Mouse (Mus musculus) T-helper 1 cell (primary cell): ENCODE measurements around the gene Golim4.

ENCODE experiments used
- in situ Hi-C: fragments of 300-600 bp; cut with MboI, MseI; formaldehyde crosslinking; loops from one replicate; pipeline ENCODE4 v1.15.1; 2025; ENCODE audit warnings: high pct_unique_total_duplicates

Gene Golim4

DNA sequence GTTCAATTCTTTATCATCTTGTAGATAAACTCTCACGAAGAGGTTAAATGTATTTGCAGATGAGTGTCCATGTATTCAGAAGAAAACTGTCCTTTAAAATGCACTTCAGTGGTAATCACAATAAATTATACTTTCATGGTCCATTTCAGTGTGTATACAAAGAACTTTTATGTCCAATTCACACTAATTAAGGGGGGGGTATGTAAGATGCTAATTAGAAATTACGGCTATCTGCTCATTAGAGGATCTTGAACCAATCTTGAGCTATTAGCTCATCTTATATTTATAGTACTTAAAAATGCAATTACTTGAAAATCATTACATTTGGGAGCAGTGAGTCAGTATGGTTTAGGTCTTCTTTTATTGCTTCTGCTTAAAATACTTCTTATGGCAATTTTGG, 31.6 kb downstream of the Golim4 start:
- in situ Hi-C loops, result no loop called here

DNA sequence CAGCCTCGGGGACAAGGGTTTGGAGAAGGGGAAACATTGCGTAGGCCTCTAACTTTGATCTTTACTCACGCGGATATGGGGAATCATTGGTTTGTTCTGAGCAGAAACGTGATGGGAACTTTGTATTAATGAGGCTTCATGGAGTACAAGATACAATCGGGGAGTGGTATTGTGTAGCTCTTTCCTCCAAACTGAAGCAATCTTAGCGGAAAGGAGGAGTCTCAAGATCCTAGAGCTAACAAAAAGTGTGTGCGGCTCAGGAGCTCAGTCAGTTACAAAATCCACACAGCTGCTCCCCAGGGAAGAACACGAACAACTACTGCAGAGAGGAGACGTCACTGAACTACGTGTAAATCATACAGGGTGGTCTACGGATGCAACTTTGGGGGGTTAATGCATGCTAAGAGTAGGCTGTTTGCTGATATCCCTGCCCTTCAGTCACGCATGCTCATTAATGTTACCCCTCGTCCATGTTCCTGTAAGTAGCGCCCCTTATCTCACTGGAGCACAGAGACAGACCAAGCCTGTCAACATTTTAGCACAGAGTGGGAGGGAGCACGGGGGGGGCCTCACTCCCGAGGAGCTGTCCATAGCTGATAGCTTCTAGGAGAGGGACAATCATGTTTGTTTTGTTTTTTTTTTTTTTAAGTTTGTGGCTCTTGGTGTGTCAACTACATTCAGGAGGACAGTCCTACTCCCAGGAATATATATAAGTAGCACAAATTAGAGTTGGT, 38.8 kb downstream of the Golim4 start:
- in situ Hi-C loops, result no loop called here

DNA sequence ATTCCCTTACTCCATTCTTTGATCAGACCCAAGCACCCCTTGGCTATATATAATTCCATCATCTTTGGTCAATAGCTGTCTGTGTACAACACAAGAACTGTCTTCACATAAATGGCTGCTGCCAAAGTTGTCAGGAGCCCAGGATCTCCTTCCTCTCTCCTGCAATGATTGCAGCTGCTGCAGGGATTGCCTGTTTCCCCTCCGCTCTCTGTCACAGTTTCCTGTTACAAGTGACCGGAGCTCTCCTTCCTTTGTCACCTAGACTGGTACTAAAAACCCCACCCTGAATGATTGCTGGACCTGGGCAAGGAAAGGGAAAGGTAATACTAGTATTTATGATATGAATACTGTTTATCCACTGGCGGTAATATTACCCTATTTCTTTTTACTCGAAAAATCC, 44.0 kb downstream of the Golim4 start:
- in situ Hi-C loops, result no loop called here

DNA sequence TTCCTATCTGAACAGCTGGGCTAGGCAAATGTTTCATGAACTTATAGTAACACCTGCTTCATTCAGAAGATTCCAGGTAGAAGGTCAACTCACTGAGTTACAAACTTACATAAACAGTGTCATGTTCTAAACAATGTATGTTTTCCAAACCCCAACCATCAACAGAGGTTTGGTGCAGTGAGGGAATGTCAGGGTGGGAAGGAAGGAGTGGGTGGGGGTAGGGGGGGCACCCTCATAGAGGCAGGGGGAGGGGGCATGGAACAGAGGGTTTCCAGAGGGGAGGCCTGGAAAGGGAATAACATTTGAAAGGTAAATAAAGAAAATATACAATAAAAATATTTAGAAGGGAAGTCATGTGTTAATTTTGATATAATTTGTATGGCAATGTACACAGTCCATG, 46.0 kb downstream of the Golim4 start:
- in situ Hi-C loops, result no loop called here

DNA sequence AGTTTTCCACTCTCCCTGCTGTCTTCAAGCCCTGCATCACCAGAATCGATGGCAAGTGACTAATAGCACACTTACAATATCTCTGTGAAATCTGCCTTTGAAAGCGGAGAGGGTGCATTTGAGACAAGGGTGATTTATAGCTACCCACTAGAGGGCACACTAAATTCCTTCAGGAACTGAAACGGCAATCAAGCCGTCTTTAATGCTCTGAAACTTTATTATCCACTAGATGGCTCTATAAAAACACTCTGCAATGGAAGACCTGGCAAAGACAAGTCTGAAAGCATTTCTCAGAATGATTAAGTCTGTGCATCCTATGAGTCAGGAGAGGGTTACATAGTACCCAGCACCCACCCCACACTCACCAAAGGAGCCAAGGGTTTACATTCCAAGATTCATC, 46.5 kb downstream of the Golim4 start:
- in situ Hi-C loops, result no loop called here

DNA sequence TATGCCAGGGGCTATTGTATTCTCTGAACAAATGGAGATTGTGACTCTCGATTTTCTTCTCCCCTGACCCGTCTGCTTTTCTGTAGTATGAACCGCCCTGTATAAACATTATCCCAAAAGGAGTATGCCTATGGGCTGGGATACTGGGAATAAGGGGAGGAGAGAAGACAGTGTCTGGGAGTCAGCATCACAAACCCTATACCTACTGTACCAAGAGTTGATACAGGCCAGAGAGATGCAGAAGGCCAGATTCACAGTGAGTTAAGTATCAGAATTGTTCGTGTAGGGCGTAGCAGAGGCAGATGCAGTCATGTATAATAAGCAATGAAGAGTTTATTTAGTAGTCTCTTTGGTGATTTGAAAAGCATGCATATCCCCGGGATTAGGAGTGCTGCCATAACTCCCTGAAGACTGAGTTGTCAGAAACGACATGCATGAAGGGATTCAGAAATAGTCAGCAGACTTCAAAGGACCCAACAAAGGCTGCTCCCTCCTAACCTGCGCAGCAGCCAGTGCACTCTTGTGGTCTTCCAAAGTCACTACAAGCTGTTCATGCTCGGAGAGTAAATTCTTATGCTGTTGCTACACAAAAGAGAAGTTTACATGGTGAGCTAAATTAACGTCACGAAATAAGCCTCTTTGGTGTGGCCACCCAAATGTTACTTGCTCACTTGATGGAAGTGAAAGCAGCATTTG, 54.7 kb downstream of the Golim4 start:
- in situ Hi-C loops, result loop anchor here (5.0 kb wide), 1 partner anchor 105 kb away; no protein-coding TSS in a partner anchor

DNA sequence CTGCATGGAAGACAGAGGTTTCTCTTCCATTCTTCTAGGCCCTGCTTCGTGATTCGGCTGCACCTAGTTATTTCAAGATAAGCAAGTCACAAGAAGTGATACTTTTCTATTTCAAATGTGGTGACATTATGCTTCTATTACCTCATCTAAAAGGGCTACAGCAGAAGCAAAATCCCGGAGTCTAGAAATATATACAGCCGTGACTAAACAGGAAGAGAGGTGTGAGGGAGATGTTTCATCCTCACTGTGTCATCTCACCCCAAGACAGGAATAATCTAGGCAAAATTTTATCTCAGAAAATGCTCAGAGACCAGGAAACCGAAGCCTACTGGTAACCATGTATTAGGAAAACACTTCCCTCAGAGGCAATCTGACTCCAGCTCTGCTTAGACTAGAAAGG, 61.7 kb downstream of the Golim4 start:
- in situ Hi-C loops, result no loop called here

DNA sequence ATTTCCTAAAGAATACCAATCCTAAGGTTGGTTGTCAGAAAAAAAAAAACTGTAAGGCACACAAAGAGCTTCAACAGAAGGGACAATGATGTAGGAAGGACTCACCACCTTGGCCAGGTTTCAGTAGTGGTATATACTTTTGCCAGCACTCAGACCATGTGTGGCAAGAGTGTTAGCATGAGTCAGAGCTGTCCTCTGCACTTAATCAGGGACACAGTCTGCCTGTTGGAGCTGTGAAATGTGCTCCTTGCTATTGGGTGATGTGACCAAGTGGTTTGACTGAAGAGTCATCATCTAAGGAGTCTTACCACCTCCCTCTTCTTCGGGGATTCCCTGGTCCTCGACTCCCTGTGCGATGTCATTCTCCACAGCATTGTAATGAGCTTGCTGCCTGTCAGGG, 65.2 kb downstream of the Golim4 start:
- in situ Hi-C loops, result no loop called here

DNA sequence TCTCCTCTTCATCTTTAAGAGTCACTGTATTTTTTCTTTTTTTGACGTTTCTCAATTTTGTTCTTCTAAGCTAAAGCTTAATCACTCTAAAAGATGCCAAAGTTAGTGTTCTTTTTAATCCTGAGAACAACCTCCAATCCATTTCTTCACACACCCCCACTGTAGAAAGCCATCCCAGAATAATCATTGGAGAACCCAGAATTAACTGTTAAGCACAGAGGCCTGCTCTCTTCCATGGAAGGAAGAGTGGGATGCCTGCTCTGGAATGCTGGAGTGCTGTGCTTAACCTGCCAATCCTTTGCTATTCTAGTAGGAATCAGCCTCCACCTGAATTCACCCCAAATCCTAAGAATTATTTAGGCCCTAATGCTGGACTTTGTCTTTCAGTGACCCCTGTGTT, 67.4 kb downstream of the Golim4 start:
- in situ Hi-C loops, result no loop called here

DNA sequence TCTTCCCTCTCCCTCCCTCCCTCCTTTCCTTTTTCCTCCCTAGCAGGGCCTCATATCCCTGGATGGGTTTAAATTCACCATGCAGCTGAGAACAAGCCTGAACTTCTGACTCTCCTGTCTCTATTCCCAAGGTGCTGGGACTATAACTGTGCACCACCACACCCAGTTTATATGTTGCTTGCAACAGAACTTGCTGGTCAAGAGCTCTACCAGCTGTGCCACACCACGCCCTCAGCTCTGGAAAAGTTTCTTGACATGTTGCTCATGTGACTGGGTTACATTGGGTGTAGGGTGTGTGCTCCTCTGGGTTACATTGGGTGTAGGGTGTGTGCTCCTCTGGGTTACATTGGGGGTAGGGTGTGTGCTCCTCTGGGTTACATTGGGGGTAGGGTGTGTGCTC, 75.2 kb downstream of the Golim4 start:
- in situ Hi-C loops, result no loop called here

DNA sequence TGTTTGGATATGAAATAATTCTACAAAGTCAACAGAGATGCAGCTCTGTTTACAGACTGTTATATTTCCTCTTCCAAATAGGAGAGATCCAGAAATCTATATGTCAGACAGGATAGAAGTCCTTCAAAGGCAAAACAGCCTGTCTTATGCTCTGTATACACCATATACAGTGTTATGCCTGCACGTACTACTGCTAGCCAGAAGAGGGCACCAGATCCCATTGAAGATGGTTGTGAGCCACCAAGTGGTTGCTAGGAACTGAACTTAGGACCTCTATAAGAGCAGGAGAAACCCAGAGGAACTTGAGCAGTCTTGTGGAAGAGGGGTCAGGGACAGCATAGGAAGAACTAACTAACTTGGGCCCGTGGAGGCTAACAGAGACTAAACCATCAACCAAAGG, 77.5 kb downstream of the Golim4 start:
- in situ Hi-C loops, result no loop called here

DNA sequence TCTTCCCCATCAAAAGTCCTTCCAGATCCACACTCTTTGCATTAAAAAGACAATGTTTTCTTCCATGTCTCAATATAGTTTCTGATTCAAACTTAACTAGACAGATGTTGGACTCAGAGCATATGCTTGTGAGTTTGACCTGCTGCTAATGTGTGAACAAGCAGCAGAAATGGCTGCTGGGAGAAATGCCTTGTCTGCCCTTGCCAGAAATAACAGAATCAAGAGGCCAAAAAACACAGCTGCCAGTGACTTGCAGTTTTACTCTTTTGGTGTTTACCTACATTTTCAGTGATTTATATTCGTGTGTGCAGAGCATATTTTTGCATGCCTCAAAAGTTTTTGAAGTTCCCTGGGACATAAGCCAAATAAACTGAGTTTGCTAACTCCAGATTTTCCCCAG, 87.9 kb downstream of the Golim4 start:
- in situ Hi-C loops, result no loop called here

DNA sequence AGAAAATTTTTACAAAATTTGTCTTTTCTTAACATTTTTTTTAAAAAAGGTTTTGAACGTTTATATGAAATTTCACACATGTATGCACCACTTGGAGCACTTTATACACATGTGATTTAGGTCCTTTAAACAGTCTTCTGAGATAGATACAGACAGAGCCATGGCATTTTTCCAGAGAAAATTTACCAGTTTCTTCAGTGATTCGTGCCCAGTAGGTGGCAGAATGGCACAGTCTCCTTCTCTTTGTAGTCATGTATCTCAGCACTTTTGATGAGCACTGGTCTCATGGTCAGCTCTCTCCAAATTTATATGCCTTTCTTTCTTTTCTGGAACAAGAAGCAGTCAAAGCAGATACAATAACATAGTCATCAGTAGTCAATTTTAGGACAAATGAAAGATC, 92.5 kb downstream of the Golim4 start:
- in situ Hi-C loops, result loop anchor here (5.0 kb wide), 1 partner anchor 647 kb away; no protein-coding TSS in a partner anchor

DNA sequence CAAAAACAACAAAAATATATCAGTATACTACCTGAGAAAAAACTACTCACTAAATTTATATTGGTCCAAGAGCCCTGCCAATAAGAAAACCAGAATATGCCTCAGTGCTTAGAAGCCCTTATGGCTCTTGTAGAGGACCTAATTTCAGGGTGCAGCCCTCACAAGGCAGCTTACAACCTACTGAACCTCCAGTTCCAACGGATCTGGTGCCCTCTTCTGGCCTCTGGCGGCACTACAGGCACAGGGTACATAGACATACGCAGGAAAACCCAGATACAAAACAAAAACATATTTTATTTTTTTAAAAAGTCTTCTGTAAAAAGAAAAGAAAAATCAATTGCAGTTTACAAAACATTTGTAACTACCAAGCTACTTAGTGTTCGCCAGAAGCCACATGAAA, 95.1 kb downstream of the Golim4 start:
- in situ Hi-C loops, result loop anchor here (5.0 kb wide), 1 partner anchor 644 kb away; no protein-coding TSS in a partner anchor

DNA sequence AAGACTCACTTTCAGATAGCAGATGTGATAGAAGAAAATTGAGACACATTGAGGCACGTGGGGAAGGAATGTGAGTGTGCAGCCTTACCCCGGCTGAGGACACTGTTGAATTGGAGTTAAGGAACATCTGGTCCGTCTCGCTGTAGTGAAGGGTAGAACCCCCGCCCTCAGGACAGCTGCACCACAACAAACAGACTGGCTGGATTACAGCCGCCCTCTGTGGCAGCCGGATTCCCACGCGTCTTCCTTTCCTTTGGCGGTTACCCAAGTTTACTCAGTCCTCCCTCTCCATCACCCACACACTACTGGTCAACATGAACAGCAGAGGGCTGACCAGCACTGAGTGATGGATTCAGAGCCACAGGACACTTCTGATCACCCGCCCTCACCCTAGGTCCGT, 96.0 kb downstream of the Golim4 start:
- in situ Hi-C loops, result loop anchor here (5.0 kb wide), 1 partner anchor 643 kb away; no protein-coding TSS in a partner anchor

DNA sequence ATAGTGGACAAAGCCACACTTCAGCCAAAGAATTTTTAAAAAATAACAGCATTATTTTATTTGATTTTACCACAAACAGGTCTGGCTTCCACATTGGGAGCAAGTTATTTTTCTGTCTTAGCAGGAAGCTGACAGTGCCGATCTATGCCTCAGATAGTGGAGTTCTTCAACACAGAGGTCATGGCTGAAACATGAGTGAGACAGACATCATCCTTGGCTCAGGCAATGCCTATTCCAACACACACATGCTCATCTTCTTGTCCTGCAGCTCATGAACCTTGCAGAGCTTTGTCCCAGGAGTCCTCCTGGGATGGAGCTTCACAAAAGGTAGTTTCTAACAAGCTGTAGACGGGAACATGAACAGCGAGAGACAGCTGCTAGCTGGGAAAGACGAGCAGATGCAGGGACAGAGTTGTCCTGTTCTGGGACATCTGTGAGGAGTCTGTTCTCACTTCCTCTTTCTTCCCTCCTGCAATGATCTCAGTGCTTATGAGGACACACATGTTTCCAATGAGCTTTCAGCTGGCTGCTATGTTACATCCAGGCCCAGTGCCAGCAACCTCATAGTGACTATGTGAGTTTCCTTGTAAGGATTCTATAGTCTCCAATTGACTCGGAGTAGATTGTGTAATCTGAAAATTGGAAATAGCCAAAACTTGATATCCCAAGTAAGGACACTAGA, 121.3 kb downstream of the Golim4 start:
- in situ Hi-C loops, result no loop called here

DNA sequence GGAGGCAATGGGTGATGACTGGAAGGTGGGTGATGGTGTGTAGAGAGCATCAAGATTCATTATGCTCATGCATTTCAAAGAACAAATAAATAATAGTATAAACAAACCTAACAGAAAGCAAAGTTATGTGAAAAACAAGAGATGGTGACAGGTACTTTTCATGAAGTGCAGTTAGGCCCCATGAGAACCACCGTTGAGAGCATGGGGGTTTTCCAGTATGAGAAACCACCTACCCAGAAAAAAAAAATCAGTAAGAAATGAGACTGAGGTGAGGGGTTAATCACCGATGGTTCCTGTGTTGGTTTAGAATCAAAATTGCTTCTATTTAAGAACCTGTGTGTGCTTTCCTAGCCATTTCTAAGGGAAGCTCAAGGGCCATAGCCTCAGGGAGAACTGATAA, 121.9 kb downstream of the Golim4 start:
- in situ Hi-C loops, result no loop called here
